Mouse (Mus musculus) forebrain, embryonic 12.5 days (tissue): Measurements from ENCODE around the gene Tmem156. TPM values are rescaled to one million over a fixed set of nuclear protein-coding genes. Genes with fewer than 3 reads are reported as not detected.

ENCODE experiments used
- ATAC-seq: fragments of 200-750 bp; cut with Nextera tagmentation; 2 replicates; pipeline ENCODE4 v1.8.0; 2017; ENCODE audit warnings: moderate TSS enrichment; ENCODE audit not compliant: low FRiP score
- H3K27ac ChIP-seq: fragments of 300-500 bp; sonication (generic); 2 replicates; pipeline ENCODE4 v1.5.1; 2016; ENCODE audit warnings: mild to moderate bottlenecking
- H3K27me3 ChIP-seq: fragments of 300-500 bp; sonication (generic); 2 replicates; pipeline ENCODE4 v1.6.1; 2016; ENCODE audit warnings: mild to moderate bottlenecking
- H3K36me3 ChIP-seq: fragments of 300-500 bp; sonication (generic); replicated peaks from 2 replicates; pipeline ENCODE4 v1.6.1; 2016; ENCODE audit warnings: mild to moderate bottlenecking
- H3K4me1 ChIP-seq: fragments of 300-500 bp; sonication (generic); 2 replicates; pipeline ENCODE4 v1.6.1; 2016
- H3K4me2 ChIP-seq: fragments of 300-500 bp; sonication (generic); 2 replicates; pipeline ENCODE4 v1.6.1; 2016; ENCODE audit warnings: mild to moderate bottlenecking, moderate library complexity
- H3K4me3 ChIP-seq: fragments of 300-500 bp; sonication (generic); replicated peaks from 2 replicates; pipeline ENCODE4 v1.5.1; 2016; ENCODE audit warnings: mild to moderate bottlenecking
- H3K9ac ChIP-seq: fragments of 300-500 bp; sonication (generic); 2 replicates; pipeline ENCODE4 v1.6.1; 2016; ENCODE audit warnings: mild to moderate bottlenecking
- H3K9me3 ChIP-seq: fragments of 300-500 bp; sonication (generic); 2 replicates; pipeline ENCODE4 v1.6.1; 2016
- WGBS: fragments of 180-500 bp; shearing (Covaris S2); methylation state at CpG from one replicate; pipeline ENCODE4 v1.1.7; 2016; 5-methylcytosine and 5-hydroxymethylcytosine counted together
- polyA plus RNA-seq: library from polyadenylated mRNA; unstranded; fragments of >200 nt; fragmentation: Nextera tagmentation; extraction: Ambion mirVana; gene quantifications from 2 replicates; pipeline ENCODE4 v1.2.1, GENCODE M21; 2016

Gene Tmem156
- polyA plus RNA-seq, 1 experiment from 2014 or later = not detected

- Histone ChIP-seq H3K9me3 (no peaks in the 10 kb centered on the region), H3K27me3 (no peaks in the 10 kb centered on the region), H3K4me2 (no peak overlapping the region), H3K4me3 (no peak overlapping the region), H3K9ac (no peak overlapping the region), H3K4me1 (peaks cover 12% of the 10 kb centered on the region), H3K27ac (no peak overlapping the region), H3K36me3 (0 out of 2 replicates have a peak, but pooled peaks cover 3% of the 10 kb centered on the region)
- peak; percentile 15; the same call in 1 of the 2 replicates for ATAC-seq
- 54% methylated on average over 4 of the region's 4 CpGs for WGBS
These were observed 85.9 kb downstream of the Tmem156 start for GRCm38 (mm10) chr5:65006011-65006491.

GRCm38 (mm10) chr5:65005251-65005650 is 86.7 kb downstream of the Tmem156 start:
- no peak overlapping the region for H3K27ac ChIP-seq
- peaks cover 12% of the 10 kb centered on the region for H3K4me1 ChIP-seq
- no peak overlapping the region for H3K9ac ChIP-seq
- no peak for ATAC-seq
- H3K27me3 ChIP-seq = no peaks in the 10 kb centered on the region
- 94% methylated on average over 4 of the region's 4 CpGs for WGBS
- no peaks in the 10 kb centered on the region for H3K9me3 ChIP-seq
- H3K36me3 ChIP-seq = no peaks in the 10 kb centered on the region
- H3K4me2 ChIP-seq = no peak overlapping the region
- H3K4me3 ChIP-seq = no peak overlapping the region

Other genes starting within 250 kb of the Tmem156 start
- gene Tlr1, start 158.6 kb downstream of the Tmem156 start, polyA plus RNA-seq = 0.18 and 0.19 TPM in 2 replicates
- 0.32 TPM in 2 replicates for gene Tlr6, start 132.0 kb downstream of the Tmem156 start, polyA plus RNA-seq
- 9.6 and 15.0 TPM in 2 replicates for gene Fam114a1, start 122.1 kb downstream of the Tmem156 start, polyA plus RNA-seq
- 47.1 and 47.6 TPM in 2 replicates for gene Klhl5, start 15.4 kb upstream of the Tmem156 start, polyA plus RNA-seq
- 13.8 and 14.8 TPM in 2 replicates for gene Wdr19, start 107.6 kb upstream of the Tmem156 start, polyA plus RNA-seq
- gene Rfc1, start 243.5 kb upstream of the Tmem156 start, polyA plus RNA-seq = 88.1 and 93.8 TPM in 2 replicates